Mouse (Mus musculus) bone marrow macrophage, adult 2 months (primary cell): Measurements from ENCODE around the gene Olfr1222.

Experiments
- CTCF ChIP-seq: IDR thresholded peaks from 2 replicates; pipeline ENCODE4 v1.5.1; 2012; ENCODE audit warnings: low read depth, mild to moderate bottlenecking, low read length, moderate library complexity
- POLR2A ChIP-seq: IDR thresholded peaks from 2 replicates; pipeline ENCODE4 v1.6.1; 2012; ENCODE audit warnings: mild to moderate bottlenecking, low read depth, low read length, borderline replicate concordance

DNA sequence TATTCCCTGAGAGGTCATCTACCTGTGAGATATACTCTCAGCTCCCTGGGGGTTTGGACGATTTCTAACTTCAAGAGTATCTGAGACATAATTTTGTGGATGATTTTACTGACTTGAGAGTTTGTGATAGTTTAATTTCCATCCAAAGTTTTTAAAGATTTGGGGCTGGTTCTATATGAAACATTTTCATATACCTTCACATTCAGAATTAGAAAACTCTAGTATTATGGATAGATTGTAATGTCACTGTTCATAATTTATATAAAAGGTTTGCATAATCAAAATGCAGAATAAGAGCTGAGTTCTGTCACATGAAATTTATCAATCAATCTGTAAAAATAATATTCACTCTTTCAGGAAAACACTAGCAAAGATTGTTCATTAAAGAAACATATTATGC is 18.6 kb upstream of the Olfr1222 start, which contains the start of gene Olfr1223:
- TF ChIP-seq CTCF (no peak), POLR2A (no peak)
